Mouse (Mus musculus) MEL (cell line): ENCODE measurements around the gene Serpinb6a. TPM values are rescaled to one million over a fixed set of nuclear protein-coding genes. Genes with fewer than 3 reads are reported as not detected.

Source experiments
- DNase-seq: peaks from one replicate; pipeline ENCODE4 v3.0.0; 2011; ENCODE audit warnings: low read depth, low spot score
- H3K27ac ChIP-seq: 2 replicates; pipeline ENCODE4 v1.5.1; 2012; ENCODE audit warnings: low read depth, mild to moderate bottlenecking, control low read depth, low read length, moderate library complexity; ENCODE audit not compliant: control insufficient read depth
- H3K27me3 ChIP-seq, 2 experiments: fragments of 150-350 bp in 1 of 2; sonication (generic) in 1 of 2; 2 replicates each; pipeline ENCODE4 v1.6.1; 2012; ENCODE audit warnings: low read length in 2 of 2, mild to moderate bottlenecking in 2 of 2, improper control_type of control experiment in 1 of 2, moderate library complexity in 1 of 2; ENCODE audit not compliant: insufficient read depth in 2 of 2, control insufficient read depth in 1 of 2
- H3K36me3 ChIP-seq, 2 experiments: 2 replicates each; pipeline ENCODE4 v1.6.1; 2012 to 2014; ENCODE audit warnings: low read length in 2 of 2, improper control_type of control experiment in 1 of 2, inconsistent platforms in 1 of 2, mild to moderate bottlenecking in 1 of 2; ENCODE audit not compliant: insufficient read depth in 2 of 2, control insufficient read depth in 1 of 2
- H3K4me1 ChIP-seq, 2 experiments: fragments of 150-350 bp in 1 of 2; sonication (generic) in 1 of 2; 2 replicates each; pipeline ENCODE4 v1.6.1; 2012; ENCODE audit warnings: low read length in 2 of 2, improper control_type of control experiment in 1 of 2, mild to moderate bottlenecking in 1 of 2; ENCODE audit not compliant: insufficient read depth in 2 of 2, control insufficient read depth in 1 of 2
- H3K4me3 ChIP-seq, 2 experiments: fragments of 150-350 bp in 1 of 2; sonication (generic) in 1 of 2; 2 replicates each; pipeline ENCODE4 v1.5.1; 2012; ENCODE audit warnings: low read depth in 2 of 2, low read length in 2 of 2, mild to moderate bottlenecking in 2 of 2, moderate library complexity in 2 of 2, control low read depth in 1 of 2, improper control_type of control experiment in 1 of 2; ENCODE audit not compliant: control insufficient read depth in 1 of 2, insufficient read depth in 1 of 2
- H3K79me2 ChIP-seq: 2 replicates; pipeline ENCODE4 v1.6.1; 2012; ENCODE audit warnings: mild to moderate bottlenecking, low read length, moderate library complexity; ENCODE audit not compliant: control insufficient read depth, poor library complexity, insufficient read depth
- H3K9ac ChIP-seq: 2 replicates; pipeline ENCODE4 v1.6.1; 2012; ENCODE audit warnings: low read depth, mild to moderate bottlenecking, control low read depth, low read length, moderate library complexity; ENCODE audit not compliant: control insufficient read depth, poor library complexity, severe bottlenecking
- H3K9me3 ChIP-seq: fragments of 150-350 bp; sonication (generic); replicated peaks from 2 replicates; pipeline ENCODE4 v1.6.1; 2012; ENCODE audit warnings: mild to moderate bottlenecking, low read length, improper control_type of control experiment, moderate library complexity; ENCODE audit not compliant: insufficient read depth
- BHLHE40 ChIP-seq: IDR thresholded peaks from 2 replicates; pipeline ENCODE4 v1.6.1; 2012; ENCODE audit warnings: low read depth, mild to moderate bottlenecking, inconsistent platforms, low read length, improper control_type of control experiment, borderline replicate concordance
- CHD2 ChIP-seq: IDR thresholded peaks from 2 replicates; pipeline ENCODE4 v1.6.1; 2011; ENCODE audit warnings: low read length, improper control_type of control experiment
- E2F4 ChIP-seq: IDR thresholded peaks from 2 replicates; pipeline ENCODE4 v1.6.1; 2011; ENCODE audit warnings: low read depth, low read length, improper control_type of control experiment, borderline replicate concordance
- ETS1 ChIP-seq: IDR thresholded peaks from 2 replicates; pipeline ENCODE4 v1.6.1; 2012; ENCODE audit warnings: low read depth, mild to moderate bottlenecking, inconsistent platforms, low read length, improper control_type of control experiment, moderate library complexity
- GABPA ChIP-seq: IDR thresholded peaks from 2 replicates; pipeline ENCODE4 v1.6.1; 2012; ENCODE audit warnings: low read depth, mild to moderate bottlenecking, inconsistent platforms, low read length, improper control_type of control experiment, moderate library complexity
- HCFC1 ChIP-seq: IDR thresholded peaks from 2 replicates; pipeline ENCODE4 v1.6.1; 2012; ENCODE audit warnings: low read depth, mild to moderate bottlenecking, inconsistent platforms, low read length, improper control_type of control experiment, moderate library complexity
- JUND ChIP-seq: IDR thresholded peaks from 2 replicates; pipeline ENCODE4 v1.6.1; 2011; ENCODE audit warnings: low read depth, mild to moderate bottlenecking, improper control_type of control experiment, low read length
- KAT2A ChIP-seq: conservative IDR thresholded peaks from 2 replicates; pipeline ENCODE4 v1.6.1; 2012; ENCODE audit warnings: low read depth, low read length, improper control_type of control experiment, inconsistent platforms
- MAFK ChIP-seq: IDR thresholded peaks from 2 replicates; pipeline ENCODE4 v1.6.1; 2011; ENCODE audit warnings: low read depth, mild to moderate bottlenecking, low read length, improper control_type of control experiment, borderline replicate concordance
- MAZ ChIP-seq: IDR thresholded peaks from 2 replicates; pipeline ENCODE4 v1.6.1; 2012; ENCODE audit warnings: low read depth, mild to moderate bottlenecking, inconsistent platforms, low read length, improper control_type of control experiment
- MYC ChIP-seq: IDR thresholded peaks from 2 replicates; pipeline ENCODE4 v1.6.1; 2011; ENCODE audit warnings: low read depth, mild to moderate bottlenecking, low read length, improper control_type of control experiment, moderate library complexity
- NELFE ChIP-seq: IDR thresholded peaks from 2 replicates; pipeline ENCODE4 v1.6.1; 2011; ENCODE audit warnings: low read depth, low read length, improper control_type of control experiment
- NRF1 ChIP-seq: IDR thresholded peaks from 2 replicates; pipeline ENCODE4 v1.6.1; 2014; ENCODE audit warnings: low read depth, mild to moderate bottlenecking, inconsistent platforms, low read length, improper control_type of control experiment, moderate library complexity; ENCODE audit not compliant: poor library complexity, insufficient read depth, severe bottlenecking
- POLR2AphosphoS2 ChIP-seq: IDR thresholded peaks from 2 replicates; pipeline ENCODE4 v1.6.1; 2011; ENCODE audit warnings: low read length, improper control_type of control experiment
- POLR2AphosphoS5 ChIP-seq: IDR thresholded peaks from 2 replicates; pipeline ENCODE4 v1.6.1; 2012; ENCODE audit warnings: low read depth, borderline replicate concordance, mild to moderate bottlenecking, inconsistent platforms, low read length, moderate library complexity, mixed read lengths
- SIN3A ChIP-seq: IDR thresholded peaks from 2 replicates; pipeline ENCODE4 v1.6.1; 2012; ENCODE audit warnings: low read length, improper control_type of control experiment, inconsistent platforms
- TCF12 ChIP-seq: IDR thresholded peaks from 2 replicates; pipeline ENCODE4 v1.6.1; 2014; ENCODE audit warnings: low read depth, mild to moderate bottlenecking, inconsistent platforms, low read length, improper control_type of control experiment, moderate library complexity
- USF1 ChIP-seq: IDR thresholded peaks from 2 replicates; pipeline ENCODE4 v1.6.1; 2014; ENCODE audit warnings: low read depth, mild to moderate bottlenecking, inconsistent platforms, low read length, improper control_type of control experiment, moderate library complexity
- ZC3H11A ChIP-seq: IDR thresholded peaks from 2 replicates; pipeline ENCODE4 v1.6.1; 2012; ENCODE audit warnings: low read depth, mild to moderate bottlenecking, inconsistent platforms, low read length, improper control_type of control experiment
- ZMIZ1 ChIP-seq: IDR thresholded peaks from 2 replicates; pipeline ENCODE4 v1.6.1; 2012; ENCODE audit warnings: low read depth, mild to moderate bottlenecking, inconsistent platforms, low read length, improper control_type of control experiment, moderate library complexity
- polyA plus RNA-seq, 2 experiments: library from polyadenylated mRNA; stranded (reverse) in 1 of 2; unstranded in 1 of 2; fragments of >175 nt in 1 of 2; fragments of >200 nt in 1 of 2; gene quantifications; 2 replicates each; pipeline versions ENCODE4 v1.2.1 to v1.2.4; 2012; ENCODE audit warnings: low replicate concordance in 2 of 2, low read depth in 1 of 2; ENCODE audit not compliant: insufficient read length in 2 of 2, insufficient read depth in 1 of 2, missing spikeins in 1 of 2
- total RNA-seq: library from RNA; depleted of rRNA; stranded (reverse); fragments of 300-350 nt; gene quantifications from 2 replicates; pipeline ENCODE4 v1.2.3, GENCODE M21; 2012

The Serpinb6a gene
- total and polyA plus RNA-seq, 3 experiments: 61.6 to 65.1 TPM; not detected in 1

GRCm38 (mm10) chr13:34018521-34018920 is 15.9 kb upstream of the Serpinb6a start:
- no peak overlapping the region for H3K4me3 ChIP-seq
- DNase-seq: no peak
- no peak overlapping the region for H3K27ac ChIP-seq
- no peaks in the 10 kb centered on the region for H3K27me3 ChIP-seq
- H3K36me3 ChIP-seq: peaks cover 0 to 24% of the 10 kb centered on the region in 2 experiments; a peak in 2 of 4 replicates
- H3K4me1 ChIP-seq: no peaks in the 10 kb centered on the region
- TF ChIP-seq ETS1 (no peak), ZC3H11A (no peak), MYC (no peak), MAZ (no peak), NELFE (no peak), TCF12 (no peak), E2F4 (no peak), USF1 (no peak), NRF1 (no peak), BHLHE40 (no peak), POLR2AphosphoS5 (no peak)
- TF ChIP-seq, all 39 proteins: peak for 0
- Histone ChIP-seq H3K79me2 (no peaks in the 10 kb centered on the region), H3K9ac (no peak overlapping the region), H3K9me3 (no peaks in the 10 kb centered on the region)

DNA sequence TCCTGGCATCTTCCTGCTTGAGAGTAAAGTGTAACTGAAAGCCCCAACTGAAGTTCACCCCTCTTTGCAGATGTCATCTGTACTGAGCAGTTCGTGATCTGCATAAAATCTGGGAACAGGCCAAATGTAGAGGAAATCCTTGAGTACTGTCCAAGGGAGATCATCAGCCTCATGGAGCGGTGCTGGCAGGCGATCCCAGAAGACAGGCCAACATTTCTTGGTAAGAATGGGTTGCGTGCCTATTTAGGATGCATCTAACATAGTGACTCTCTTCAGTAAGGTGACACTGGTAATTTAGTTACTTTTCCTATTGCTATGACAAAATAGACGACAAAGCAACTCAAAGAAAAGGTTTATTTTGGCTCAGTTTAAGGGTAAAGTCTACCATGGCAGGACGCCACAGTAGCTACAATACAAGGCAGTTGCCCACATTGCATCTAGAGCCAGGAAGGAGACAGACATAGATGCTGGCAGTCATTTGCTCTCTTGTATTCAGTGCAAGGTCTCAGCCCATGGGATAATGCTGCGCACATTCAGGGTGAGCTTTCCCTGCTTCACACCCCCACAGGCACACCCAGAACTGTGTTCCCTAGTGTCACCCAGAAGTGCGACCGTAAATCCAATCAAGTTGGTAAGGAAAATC is 14.5 kb upstream of the Serpinb6a start:
- TF ChIP-seq BHLHE40 (no peak), JUND (no peak), KAT2A (no peak)
- no peaks in the 10 kb centered on the region for H3K27me3 ChIP-seq
- no peak overlapping the region for H3K27ac ChIP-seq
- DNase-seq: no peak
- no peaks in the 10 kb centered on the region for H3K4me1 ChIP-seq
- H3K36me3 ChIP-seq: peaks cover 0 to 22% of the 10 kb centered on the region in 2 experiments; a peak in 2 of 4 replicates
- H3K79me2 ChIP-seq: no peaks in the 10 kb centered on the region
- H3K9me3 ChIP-seq: no peaks in the 10 kb centered on the region
- no peak overlapping the region for H3K4me3 ChIP-seq
- no peak overlapping the region for H3K9ac ChIP-seq

DNA sequence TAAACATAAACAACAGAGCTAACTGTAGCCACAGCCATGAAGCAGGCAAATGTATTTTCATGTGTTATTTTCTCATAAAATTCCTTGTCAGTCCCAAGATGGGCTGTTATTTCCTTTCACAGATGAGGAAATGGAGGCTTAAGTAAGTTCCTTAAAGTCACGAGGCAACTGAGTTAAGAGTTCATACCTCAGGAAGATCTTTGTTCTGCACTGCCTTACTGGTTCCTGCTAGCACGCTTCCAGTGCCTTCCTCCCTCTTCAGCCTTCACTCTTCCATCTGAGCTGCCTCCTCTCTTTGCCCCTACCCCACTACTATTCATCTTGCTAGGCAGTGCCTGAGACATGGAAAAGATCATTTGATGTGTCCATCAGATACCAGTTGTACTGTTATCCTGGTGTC is 4.6 kb upstream of the Serpinb6a start:
- Histone ChIP-seq H3K27me3 (no peaks in the 10 kb centered on the region), H3K4me1 (peaks cover 0 to 7% of the 10 kb centered on the region in 2 experiments; a peak in 2 of 4 replicates), H3K4me3 (no peak overlapping the region), H3K9me3 (no peaks in the 10 kb centered on the region), H3K36me3 (peaks cover 0 to 6% of the 10 kb centered on the region in 2 experiments; a peak in 2 of 4 replicates), H3K27ac (no peak overlapping the region), H3K79me2 (peaks cover 15% of the 10 kb centered on the region), H3K9ac (no peak overlapping the region)
- no peak for DNase-seq
- TF ChIP-seq CHD2 (no peak), MAFK (no peak), ZMIZ1 (no peak), SIN3A (no peak), USF1 (no peak), HCFC1 (no peak), GABPA (no peak), POLR2AphosphoS2 (no peak), KAT2A (no peak)
